Mouse (Mus musculus) spleen, adult 2 months (tissue): ENCODE results near the gene Mmp11.

Source experiments
- CTCF ChIP-seq: fragments of 200-500 bp; IDR thresholded peaks from 2 replicates; pipeline ENCODE4 v1.5.1; 2011; ENCODE audit warnings: mild to moderate bottlenecking, inconsistent platforms; ENCODE audit not compliant: insufficient read depth, insufficient read length, insufficient replicate concordance; ENCODE audit errors: extremely low read depth
- POLR2A ChIP-seq: fragments of 200-500 bp; IDR thresholded peaks from 2 replicates; pipeline ENCODE4 v1.6.1; 2011; ENCODE audit warnings: low read depth, low read length, inconsistent platforms

DNA sequence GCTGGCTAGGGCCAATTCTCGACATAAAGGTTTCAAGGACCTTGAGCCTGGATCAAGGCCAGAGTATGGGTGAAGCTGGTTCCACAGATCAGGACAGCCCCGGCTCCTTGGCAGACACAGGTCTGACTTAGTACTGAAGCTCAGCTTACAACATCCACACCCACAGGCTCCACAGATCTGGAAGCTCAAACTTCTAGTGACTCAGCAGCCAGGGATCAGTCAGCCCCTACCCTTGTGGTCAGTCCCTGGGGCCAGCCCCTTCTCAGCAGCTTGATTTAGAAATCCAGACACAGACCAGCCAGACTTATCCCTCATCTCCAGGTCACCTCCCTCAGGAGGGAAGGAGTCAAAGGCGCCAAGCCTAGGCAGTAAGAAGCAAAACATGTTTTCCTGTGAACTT is 37.5 kb downstream of the Mmp11 start:
- TF ChIP-seq CTCF (no peak), POLR2A (no peak)
